Mouse (Mus musculus) midbrain, embryonic 11.5 days (tissue): ENCODE data around the gene Ccdc15. TPM values are rescaled to one million over a fixed set of nuclear protein-coding genes. Genes with fewer than 3 reads are reported as not detected.

Experiments
- ATAC-seq: fragments of 200-750 bp; cut with Nextera tagmentation; 2 replicates; pipeline ENCODE4 v1.8.0; 2017; ENCODE audit warnings: moderate TSS enrichment, moderate library complexity; ENCODE audit not compliant: low FRiP score
- DNase-seq: peaks from one replicate; pipeline ENCODE4 v3.0.0; 2015; ENCODE audit warnings: low spot score; ENCODE audit errors: missing footprints
- H3K27ac ChIP-seq: fragments of 300-500 bp; sonication (generic); 2 replicates; pipeline ENCODE4 v1.5.1; 2014; ENCODE audit warnings: low read depth, low read length
- H3K27me3 ChIP-seq: fragments of 300-500 bp; sonication (generic); 2 replicates; pipeline ENCODE4 v1.6.1; 2014; ENCODE audit warnings: mild to moderate bottlenecking, low read length, moderate library complexity, mixed read lengths; ENCODE audit not compliant: control insufficient read depth, insufficient read depth
- H3K36me3 ChIP-seq: fragments of 300-500 bp; sonication (generic); 2 replicates; pipeline ENCODE4 v1.6.1; 2014; ENCODE audit warnings: mild to moderate bottlenecking, low read length, moderate library complexity, mixed read lengths; ENCODE audit not compliant: control insufficient read depth, insufficient read depth
- H3K4me1 ChIP-seq: fragments of 300-500 bp; sonication (generic); 2 replicates; pipeline ENCODE4 v1.6.1; 2014; ENCODE audit warnings: low read length; ENCODE audit not compliant: control insufficient read depth, insufficient read depth
- H3K4me2 ChIP-seq: fragments of 300-500 bp; sonication (generic); 2 replicates; pipeline ENCODE4 v1.6.1; 2014; ENCODE audit warnings: mild to moderate bottlenecking, moderate library complexity
- H3K4me3 ChIP-seq: fragments of 300-500 bp; sonication (generic); 2 replicates; pipeline ENCODE4 v1.5.1; 2014; ENCODE audit warnings: low read depth, low read length
- H3K9ac ChIP-seq: fragments of 300-500 bp; sonication (generic); 2 replicates; pipeline ENCODE4 v1.6.1; 2014; ENCODE audit warnings: low read length
- H3K9me3 ChIP-seq: fragments of 300-500 bp; sonication (generic); 2 replicates; pipeline ENCODE4 v1.6.1; 2016; ENCODE audit warnings: low read length; ENCODE audit not compliant: control insufficient read depth
- WGBS: fragments of 180-500 bp; shearing (Covaris S2); extraction: QIAGEN DNeasy Blood & Tissue Kit; methylation state at CpG from one replicate; pipeline ENCODE4 v1.1.7; 2014; 5-methylcytosine and 5-hydroxymethylcytosine counted together
- polyA plus RNA-seq: library from polyadenylated mRNA; unstranded; fragments of >200 nt; fragmentation: Nextera tagmentation; extraction: Ambion mirVana; gene quantifications from 2 replicates; pipeline ENCODE4 v1.2.1, GENCODE M21; 2014

The Ccdc15 gene
- polyA plus RNA-seq, 1 experiment from 2014 or later: 9.3 TPM

DNA sequence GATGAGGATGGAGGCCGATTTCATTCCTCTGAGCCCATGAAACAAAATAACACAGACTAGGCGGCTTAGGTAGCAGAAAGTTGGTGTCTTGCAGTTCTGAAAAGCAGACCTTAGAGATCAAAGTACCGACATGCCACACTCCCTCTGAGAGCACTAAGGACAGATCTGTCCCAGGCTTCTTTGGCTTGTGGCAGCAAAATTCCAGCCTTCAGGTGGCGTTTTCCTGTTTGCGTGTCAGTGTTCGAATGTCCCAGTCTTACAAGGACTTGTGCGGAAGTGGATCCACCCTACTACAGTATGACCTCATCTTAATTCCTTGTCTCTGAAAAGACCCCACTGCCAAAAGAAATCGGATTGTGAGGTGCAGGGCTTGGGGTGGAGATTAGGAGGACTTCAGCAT is 20.6 kb upstream of the Ccdc15 start:
- no peak overlapping the region for H3K27ac ChIP-seq
- H3K27me3 ChIP-seq: no peaks in the 10 kb centered on the region
- ATAC-seq: no peak
- 81% methylated on average over 8 of the region's 8 CpGs for WGBS
- no peak overlapping the region for H3K4me2 ChIP-seq
- H3K4me3 ChIP-seq: no peak overlapping the region
- no peaks in the 10 kb centered on the region for H3K36me3 ChIP-seq
- H3K9ac ChIP-seq: no peak overlapping the region
- no peaks in the 10 kb centered on the region for H3K9me3 ChIP-seq
- no peaks in the 10 kb centered on the region for H3K4me1 ChIP-seq
- DNase-seq: peak; percentile 62

GRCm38 (mm10) chr9:37368081-37368830 is 20.0 kb upstream of the Ccdc15 start:
- H3K36me3 ChIP-seq: no peaks in the 10 kb centered on the region
- 87% methylated on average over 11 of the region's 11 CpGs for WGBS
- H3K27ac ChIP-seq: no peak overlapping the region
- H3K4me2 ChIP-seq: no peak overlapping the region
- H3K9ac ChIP-seq: no peak overlapping the region
- ATAC-seq (no peak), DNase-seq (peak; percentile 57)
- no peaks in the 10 kb centered on the region for H3K9me3 ChIP-seq
- H3K4me3 ChIP-seq: no peak overlapping the region
- H3K27me3 ChIP-seq: no peaks in the 10 kb centered on the region
- H3K4me1 ChIP-seq: no peaks in the 10 kb centered on the region

GRCm38 (mm10) chr9:37367301-37368080 is 19.3 kb upstream of the Ccdc15 start, which contains the start of gene Hepacam:
Hepacam (plus strand) TSS chr9:37367351.
- H3K4me3 ChIP-seq: no peak within 1 kb of the TSS
- no peak within 1 kb of the TSS for H3K27ac ChIP-seq
- ATAC-seq (no peak), DNase-seq (peak; percentile 81)
- H3K9me3 ChIP-seq: no peaks in the 10 kb centered on the region
- no peak within 1 kb of the TSS for H3K9ac ChIP-seq
- H3K36me3 ChIP-seq: no peaks in the 10 kb centered on the region
- no peaks in the 10 kb centered on the region for H3K27me3 ChIP-seq
- WGBS: 88% methylated on average over 17 of the region's 17 CpGs
- H3K4me2 ChIP-seq: no peak within 1 kb of the TSS
- H3K4me1 ChIP-seq: no peaks in the 10 kb centered on the region

DNA sequence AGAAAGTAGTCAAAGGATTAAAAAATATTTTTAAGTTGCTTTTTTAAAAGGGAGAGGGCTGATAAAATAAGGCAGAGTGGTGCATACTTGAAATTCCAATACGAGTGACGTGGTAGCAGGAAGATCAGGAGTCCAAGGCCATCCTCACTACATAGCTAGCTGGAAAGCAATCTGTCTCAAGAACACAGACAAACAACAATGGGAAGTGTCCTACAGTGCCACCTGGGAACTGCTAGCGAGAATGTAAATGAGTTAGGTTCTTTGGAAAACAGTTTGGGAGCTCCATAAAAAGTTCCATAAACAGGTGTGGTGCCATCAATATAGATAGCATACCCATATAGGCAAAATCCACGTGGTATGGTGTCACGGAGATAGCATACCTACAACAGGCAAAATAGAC is 17.5 kb upstream of the Ccdc15 start:
- ATAC-seq: no peak
- Histone ChIP-seq H3K27ac (no peak overlapping the region), H3K4me3 (no peak overlapping the region), H3K4me2 (no peak overlapping the region), H3K9ac (no peak overlapping the region), H3K9me3 (no peaks in the 10 kb centered on the region), H3K27me3 (no peaks in the 10 kb centered on the region), H3K4me1 (peaks cover 1% of the 10 kb centered on the region; the same call in 1 of the 2 replicates), H3K36me3 (no peaks in the 10 kb centered on the region)
- DNase-seq: peak; percentile 73
- WGBS: 77% methylated on average over 5 of the region's 5 CpGs

DNA sequence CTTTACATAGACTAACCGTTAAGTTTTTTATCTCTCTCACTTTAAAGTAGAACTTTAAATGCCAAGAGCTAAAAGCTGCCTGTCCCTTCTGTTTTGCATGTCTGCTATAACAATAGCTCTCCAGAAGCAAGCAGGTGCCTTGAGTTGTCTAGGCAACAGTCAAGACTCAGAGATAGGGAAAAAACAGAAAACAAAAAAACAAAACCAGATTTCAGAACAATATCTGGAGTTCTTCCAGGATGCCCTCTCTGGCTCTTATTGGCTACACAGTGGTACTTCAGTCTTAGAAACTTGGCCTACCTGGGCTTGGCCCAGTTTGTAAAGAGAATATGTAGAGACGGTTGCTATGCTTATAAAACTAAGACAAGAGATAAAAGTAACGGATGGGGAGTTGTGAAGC is 16.2 kb upstream of the Ccdc15 start:
- WGBS: 71% methylated on average over 3 of the region's 3 CpGs
- ATAC-seq: no peak
- peak; percentile 81 for DNase-seq
- Histone ChIP-seq H3K27ac (no peak overlapping the region), H3K4me3 (no peak overlapping the region), H3K27me3 (no peaks in the 10 kb centered on the region), H3K9ac (no peak overlapping the region), H3K9me3 (no peaks in the 10 kb centered on the region), H3K36me3 (no peaks in the 10 kb centered on the region), H3K4me2 (no peak overlapping the region), H3K4me1 (peaks cover 14% of the 10 kb centered on the region)

DNA sequence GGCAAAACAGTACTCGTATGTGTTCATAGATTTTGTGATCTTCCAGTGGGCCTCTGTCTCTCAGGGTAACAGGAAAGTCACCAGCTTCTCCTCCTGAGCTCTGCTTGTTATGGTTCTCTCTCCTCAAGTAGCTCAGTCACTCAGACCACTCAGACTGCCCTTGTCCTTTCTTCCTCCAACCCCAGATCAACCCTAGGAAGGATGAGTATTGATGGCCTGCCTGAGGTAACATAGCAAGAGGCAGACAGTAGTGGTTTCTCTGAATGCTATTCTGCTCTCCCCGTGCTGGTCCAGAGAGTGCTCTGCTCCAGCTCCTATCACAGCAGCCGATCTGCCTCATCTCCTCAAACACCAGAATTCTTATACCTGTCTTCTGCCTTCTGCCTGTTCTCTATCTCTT is 15.3 kb upstream of the Ccdc15 start:
- Histone ChIP-seq H3K36me3 (no peaks in the 10 kb centered on the region), H3K4me2 (no peak overlapping the region), H3K27ac (no peak overlapping the region), H3K4me1 (peaks cover 23% of the 10 kb centered on the region), H3K4me3 (no peak overlapping the region), H3K9ac (no peak overlapping the region), H3K9me3 (no peaks in the 10 kb centered on the region), H3K27me3 (no peaks in the 10 kb centered on the region)
- DNase-seq (peak; percentile 65), ATAC-seq (no peak)
- WGBS: 67% methylated on average over 3 of the region's 3 CpGs

GRCm38 (mm10) chr9:37362881-37363280 is 14.6 kb upstream of the Ccdc15 start:
- ATAC-seq: no peak
- DNase-seq: peak; percentile 79
- H3K36me3 ChIP-seq: no peaks in the 10 kb centered on the region
- no peaks in the 10 kb centered on the region for H3K27me3 ChIP-seq
- WGBS: 75% methylated on average over 1 of the region's 1 CpGs
- no peaks in the 10 kb centered on the region for H3K9me3 ChIP-seq
- H3K4me3 ChIP-seq: no peak overlapping the region
- H3K9ac ChIP-seq: no peak overlapping the region
- H3K4me1 ChIP-seq: peaks cover 24% of the 10 kb centered on the region
- no peak overlapping the region for H3K4me2 ChIP-seq
- H3K27ac ChIP-seq: no peak overlapping the region

- H3K4me2 ChIP-seq: no peak overlapping the region
- H3K27ac ChIP-seq: no peak overlapping the region
- H3K27me3 ChIP-seq: no peaks in the 10 kb centered on the region
- no peaks in the 10 kb centered on the region for H3K36me3 ChIP-seq
- DNase-seq (peak; percentile 41), ATAC-seq (no peak)
- no peak overlapping the region for H3K9ac ChIP-seq
- no peak overlapping the region for H3K4me3 ChIP-seq
- peaks cover 24% of the 10 kb centered on the region for H3K4me1 ChIP-seq
- no peaks in the 10 kb centered on the region for H3K9me3 ChIP-seq
Measured at GRCm38 (mm10) chr9:37362084-37362483, 13.9 kb upstream of the Ccdc15 start.
